Mouse (Mus musculus) cortical plate, adult 2 months (tissue): ENCODE data around the gene Fgfr2.

Source experiments
- CTCF ChIP-seq: fragments of 200-500 bp; IDR thresholded peaks from 2 replicates; pipeline ENCODE4 v1.5.1; 2011; ENCODE audit warnings: mild to moderate bottlenecking, control low read depth, low read length; ENCODE audit not compliant: insufficient read depth; ENCODE audit errors: extremely low read depth
- POLR2A ChIP-seq: fragments of 200-500 bp; IDR thresholded peaks from 2 replicates; pipeline ENCODE4 v1.6.1; 2011; ENCODE audit warnings: mild to moderate bottlenecking, low read length, control low read depth; ENCODE audit not compliant: insufficient read depth; ENCODE audit errors: extremely low read depth

GRCm38 (mm10) chr7:133116542-133116941 lies 6.6 kb downstream of the Fgfr2 start:
- no peak for TF ChIP-seq CTCF
- no peak for TF ChIP-seq POLR2A
